Mouse (Mus musculus) heart, adult 2 months (tissue): Measurements from ENCODE around the gene Lyl1. TPM values are rescaled to one million over a fixed set of nuclear protein-coding genes. Genes with fewer than 3 reads are reported as not detected.

Source experiments
- DNase-seq, 2 experiments: peaks; one replicate each; pipeline ENCODE4 v3.0.0; 2021
- H3K27ac ChIP-seq: fragments of 200-600 bp; 2 replicates; pipeline ENCODE4 v1.8.1; 2022
- H3K27me3 ChIP-seq: fragments of 200-500 bp; 2 replicates; pipeline ENCODE4 v1.6.1; 2012; ENCODE audit warnings: mild to moderate bottlenecking, low read length, inconsistent platforms, mixed read lengths; ENCODE audit not compliant: control insufficient read depth, insufficient read depth
- H3K36me3 ChIP-seq: fragments of 200-500 bp; 2 replicates; pipeline ENCODE4 v1.6.1; 2012; ENCODE audit warnings: low read length, inconsistent platforms; ENCODE audit not compliant: control insufficient read depth, insufficient read depth
- H3K4me1 ChIP-seq: fragments of 200-500 bp; 2 replicates; pipeline ENCODE4 v1.6.1; 2011; ENCODE audit warnings: low read length; ENCODE audit not compliant: control insufficient read depth, insufficient read depth
- H3K4me3 ChIP-seq: fragments of 200-600 bp; 2 replicates; pipeline ENCODE4 v1.8.1; 2022
- H3K79me2 ChIP-seq: fragments of 200-500 bp; replicated peaks from 2 replicates; pipeline ENCODE4 v1.6.1; 2012; ENCODE audit warnings: mild to moderate bottlenecking, inconsistent platforms, low read length, moderate library complexity, mixed read lengths; ENCODE audit not compliant: control insufficient read depth, insufficient read depth
- H3K9ac ChIP-seq: fragments of 200-500 bp; 2 replicates; pipeline ENCODE4 v1.6.1; 2012; ENCODE audit warnings: low read depth, mild to moderate bottlenecking, control low read depth, inconsistent platforms, low read length, mixed read lengths
- CTCF ChIP-seq: fragments of 200-600 bp; IDR thresholded peaks from 2 replicates; pipeline ENCODE4 v1.8.1; 2022; ENCODE audit warnings: antibody characterized with exemption, mild to moderate bottlenecking, moderate library complexity
- EP300 ChIP-seq: fragments of 200-500 bp; IDR thresholded peaks from 2 replicates; pipeline ENCODE4 v1.6.1; 2011; ENCODE audit warnings: low read depth, low read length, control low read depth; ENCODE audit not compliant: insufficient read depth
- POLR2A ChIP-seq: fragments of 200-500 bp; IDR thresholded peaks from 2 replicates; pipeline ENCODE4 v1.6.1; 2011; ENCODE audit warnings: mild to moderate bottlenecking, low read depth, low read length, control low read depth; ENCODE audit not compliant: insufficient read depth
- WGBS: fragments of 180-500 bp; shearing (Covaris S2); methylation state at CpG from one replicate; pipeline ENCODE4 v1.1.7; 2018; 5-methylcytosine and 5-hydroxymethylcytosine counted together
- intact Hi-C: fragments of 180-260 bp; cut with DNase I; formaldehyde crosslinking; loops from one replicate; pipeline ENCODE4 v1.15.1; 2025
- polyA plus RNA-seq: library from polyadenylated mRNA; depleted of rRNA; stranded (reverse); fragments of >200 nt; gene quantifications from 2 replicates; pipeline ENCODE4 v1.2.3, GENCODE M21; 2012
- total RNA-seq, 2 experiments: library from RNA; stranded (reverse); gene quantifications; 2 replicates each; pipeline ENCODE4 v1.2.3; 2021

Gene Lyl1
- total and polyA plus RNA-seq, 3 experiments, result 3.0 to 7.7 (median 3.7) TPM

- Histone ChIP-seq H3K79me2 (no peaks in the 10 kb centered on the region), H3K4me3 (no peak overlapping the region), H3K27ac (peak overlapping the region; percentile 75), H3K27me3 (no peaks in the 10 kb centered on the region), H3K4me1 (peaks cover 17% of the 10 kb centered on the region), H3K9ac (no peak overlapping the region), H3K36me3 (peaks cover 3% of the 10 kb centered on the region)
- intact Hi-C loops, result no loop called here
- DNase-seq, result peak in 1 of 2 experiments; percentile 27
- 70% methylated on average over 4 of the region's 4 CpGs for WGBS
- TF ChIP-seq CTCF (no peak), POLR2A (no peak), EP300 (no peak)
Measured at GRCm38 (mm10) chr8:84714161-84714560, 12.9 kb downstream of the Lyl1 start.

GRCm38 (mm10) chr8:84715893-84716468, 14.7 kb downstream of the Lyl1 start:
- Histone ChIP-seq H3K36me3 (peaks cover 4% of the 10 kb centered on the region), H3K27me3 (no peaks in the 10 kb centered on the region), H3K27ac (peak overlapping the region; percentile 17), H3K4me3 (no peak overlapping the region), H3K79me2 (no peaks in the 10 kb centered on the region), H3K4me1 (peaks cover 16% of the 10 kb centered on the region), H3K9ac (no peak overlapping the region)
- TF ChIP-seq POLR2A, result no peak
- TF ChIP-seq CTCF, result no peak
- intact Hi-C loops, result no loop called here
- WGBS, result 74% methylated on average over 27 of the region's 27 CpGs
- no peak for DNase-seq

DNA sequence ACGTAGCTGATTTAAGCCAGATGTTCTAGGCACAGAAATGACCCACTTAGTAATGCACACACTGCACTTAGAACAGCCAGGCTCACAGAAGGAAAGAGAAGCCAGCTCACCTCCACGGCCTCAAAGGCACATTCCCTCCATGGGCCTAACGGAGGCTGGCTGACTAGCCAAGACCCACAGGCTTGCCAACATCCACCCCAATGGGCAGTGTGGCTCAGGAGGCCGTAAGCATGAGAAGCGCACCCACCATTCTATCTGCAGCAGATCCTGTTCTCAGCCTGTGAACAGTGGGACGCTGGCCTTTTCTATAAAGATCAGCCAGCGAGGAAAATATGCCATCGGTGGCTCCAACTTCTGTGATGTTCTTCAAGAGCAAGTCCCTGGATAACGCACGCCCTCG, 15.5 kb downstream of the Lyl1 start:
- Histone ChIP-seq H3K4me3 (no peak overlapping the region), H3K36me3 (peaks cover 4% of the 10 kb centered on the region), H3K27me3 (no peaks in the 10 kb centered on the region), H3K4me1 (peaks cover 16% of the 10 kb centered on the region), H3K27ac (no peak overlapping the region), H3K79me2 (no peaks in the 10 kb centered on the region), H3K9ac (no peak overlapping the region)
- intact Hi-C loops, result no loop called here
- DNase-seq, result no peak
- TF ChIP-seq EP300, result no peak
- TF ChIP-seq CTCF, result no peak
- TF ChIP-seq POLR2A, result no peak
- WGBS, result 84% methylated on average over 11 of the region's 11 CpGs

GRCm38 (mm10) chr8:84718476-84718875, 17.2 kb downstream of the Lyl1 start:
- 69% methylated on average over 5 of the region's 5 CpGs for WGBS
- Histone ChIP-seq H3K27ac (peak overlapping the region; percentile 11), H3K9ac (no peak overlapping the region), H3K4me1 (peaks cover 23% of the 10 kb centered on the region), H3K36me3 (peaks cover 9% of the 10 kb centered on the region), H3K4me3 (no peak overlapping the region), H3K79me2 (no peaks in the 10 kb centered on the region), H3K27me3 (no peaks in the 10 kb centered on the region)
- DNase-seq, result no peak
- intact Hi-C loops, result no loop called here
- peak; percentile 77; the same call in 1 of the 2 replicates for TF ChIP-seq EP300
- no peak for TF ChIP-seq POLR2A

- H3K79me2 ChIP-seq, result no peaks in the 10 kb centered on the region
- 69% methylated on average over 5 of the region's 5 CpGs for WGBS
- peaks cover 9% of the 10 kb centered on the region for H3K36me3 ChIP-seq
- DNase-seq, result no peak
- TF ChIP-seq EP300, result no peak
- peaks cover 25% of the 10 kb centered on the region for H3K4me1 ChIP-seq
- H3K4me3 ChIP-seq, result no peak overlapping the region
- intact Hi-C loops, result no loop called here
- H3K9ac ChIP-seq, result no peak overlapping the region
- peak overlapping the region; percentile 11 for H3K27ac ChIP-seq
- no peaks in the 10 kb centered on the region for H3K27me3 ChIP-seq
Measured at GRCm38 (mm10) chr8:84718959-84719690, 17.9 kb downstream of the Lyl1 start.

DNA sequence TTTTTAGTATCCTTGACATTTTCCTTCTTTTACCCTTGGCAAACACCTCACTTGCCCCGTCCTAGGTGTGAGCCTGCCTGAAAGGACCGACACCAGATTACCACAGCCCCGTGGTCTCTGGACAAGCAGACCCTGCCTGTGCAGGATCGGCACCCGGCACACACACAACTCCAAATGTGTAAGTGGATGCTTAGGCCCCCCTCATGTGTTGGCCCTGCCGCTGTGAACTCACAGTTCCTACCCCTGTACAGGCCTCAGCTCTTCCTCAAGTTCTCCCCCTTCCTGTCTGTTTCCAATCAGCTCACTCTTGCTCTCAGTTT, 21.2 kb downstream of the Lyl1 start:
- TF ChIP-seq EP300, result no peak
- TF ChIP-seq CTCF, result no peak
- TF ChIP-seq POLR2A, result no peak
- peak overlapping the region; percentile 41 for H3K9ac ChIP-seq
- intact Hi-C loops, result no loop called here
- H3K27ac ChIP-seq, result peak overlapping the region; percentile 62
- WGBS, result 51% methylated on average over 6 of the region's 6 CpGs
- H3K27me3 ChIP-seq, result no peaks in the 10 kb centered on the region
- H3K79me2 ChIP-seq, result no peaks in the 10 kb centered on the region
- H3K4me1 ChIP-seq, result peaks cover 42% of the 10 kb centered on the region
- no peak for DNase-seq
- peaks cover 19% of the 10 kb centered on the region for H3K36me3 ChIP-seq
- H3K4me3 ChIP-seq, result no peak overlapping the region
